Mouse (Mus musculus): Measurements from ENCODE around the gene Klf2. TPM values are rescaled to one million over a fixed set of nuclear protein-coding genes. Genes with fewer than 3 reads are reported as not detected.

Klf2 gene
- total RNA-seq, 2 experiments from 2014 or later: 16.4 to 18.5 TPM

DNA sequence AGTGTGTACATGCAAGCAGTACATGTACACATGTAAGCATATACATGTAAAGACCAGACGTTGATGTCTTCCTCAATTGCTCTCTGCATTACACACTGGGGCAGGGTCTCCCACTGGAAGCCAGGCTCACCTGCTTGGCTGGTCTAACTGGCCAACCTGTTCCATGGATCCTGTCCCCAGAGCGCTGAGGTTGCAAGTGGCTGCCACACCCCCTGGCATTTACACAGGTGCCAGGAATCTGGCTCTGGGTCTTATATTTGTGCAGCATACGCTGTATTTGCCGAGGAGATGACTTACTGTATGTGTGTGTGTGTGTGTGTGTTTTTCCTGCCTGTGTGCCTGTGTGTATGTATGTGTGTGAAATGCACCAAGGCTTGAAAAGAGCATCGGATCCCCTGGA is 11.9 kb upstream of the Klf2 start:
- no peak for DNase-seq

DNA sequence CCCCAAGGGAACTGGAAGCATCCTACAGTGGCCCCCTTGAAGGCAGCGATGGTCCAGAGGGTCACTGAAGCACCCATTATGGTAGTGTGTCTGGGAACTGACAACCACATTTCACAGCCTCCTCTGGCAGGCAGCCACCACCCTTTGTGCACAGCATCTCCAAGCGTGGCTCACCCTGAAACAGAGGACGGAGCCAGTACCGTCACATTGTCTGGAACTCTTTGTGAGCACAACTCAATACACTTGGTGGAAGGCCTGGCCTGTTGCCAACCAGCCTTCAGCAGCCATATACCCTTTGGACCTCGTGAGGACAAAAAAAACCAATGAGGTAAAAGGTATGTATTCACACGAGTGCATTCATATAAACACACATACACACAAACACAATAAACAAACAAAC is 10.6 kb upstream of the Klf2 start:
- DNase-seq: no peak

DNA sequence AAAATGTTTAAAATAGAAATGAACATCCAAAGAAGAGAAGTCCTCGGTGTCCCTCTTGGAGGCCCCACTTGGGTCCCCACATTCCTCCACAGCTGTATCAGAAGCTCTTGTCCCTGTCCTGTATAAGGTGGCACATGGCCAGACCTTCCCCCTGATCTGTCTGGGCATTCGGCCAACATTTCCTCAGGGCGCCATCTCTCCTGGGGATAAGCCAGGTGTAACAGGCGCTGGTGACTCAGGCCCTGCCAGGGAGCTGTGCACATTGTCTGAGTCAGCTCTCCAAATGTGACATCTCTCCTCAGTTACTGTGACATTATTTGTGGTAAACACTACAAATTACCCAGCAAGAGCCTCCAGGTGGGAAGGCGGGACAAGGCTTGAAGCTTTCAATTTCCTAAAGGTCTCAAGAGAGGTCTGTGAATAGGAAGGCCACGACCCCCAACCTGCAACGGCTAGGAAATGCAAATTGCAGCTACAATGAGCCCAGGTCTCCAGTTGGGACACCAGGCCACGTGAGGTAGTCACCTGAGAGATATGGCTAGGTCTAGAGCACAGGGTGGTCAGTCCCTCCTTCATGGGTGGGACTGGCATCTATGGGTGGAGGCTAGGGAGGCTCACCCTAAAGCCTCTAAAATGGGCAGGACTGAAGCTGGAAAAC is 7.9 kb upstream of the Klf2 start:
- peak; percentile 65 to 67 for DNase-seq

DNA sequence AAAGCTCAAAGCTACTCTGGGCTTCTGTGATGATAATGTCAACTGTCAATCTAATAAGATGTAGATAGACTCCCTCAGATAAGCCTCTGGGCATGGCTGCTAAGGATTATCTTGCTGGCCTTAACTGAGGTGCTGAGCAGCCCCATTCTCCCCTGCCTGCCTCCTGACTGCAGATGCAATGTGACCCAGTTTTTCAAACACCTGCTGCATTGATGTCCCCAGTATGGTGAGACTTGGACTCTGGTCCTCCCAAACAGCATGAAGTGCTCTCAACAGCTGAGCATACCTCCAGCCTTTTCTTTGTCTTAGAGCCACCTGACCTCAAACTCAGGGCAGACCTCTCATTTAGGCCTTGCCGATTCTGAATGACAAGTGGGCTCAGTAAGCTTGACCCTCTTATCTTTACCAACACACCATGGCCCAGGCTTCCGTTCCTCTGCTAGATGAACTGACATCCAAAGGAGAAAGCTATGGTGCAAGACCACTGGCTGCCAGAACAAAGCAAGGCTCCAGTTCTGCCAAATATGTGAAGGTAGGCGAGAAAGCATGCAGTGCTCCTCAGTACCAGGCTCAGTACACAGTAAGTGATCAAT is 5.8 kb upstream of the Klf2 start:
- DNase-seq: no peak

GRCm38 (mm10) chr8:72316053-72316695 is 2.7 kb upstream of the Klf2 start:
- no peak for DNase-seq

DNA sequence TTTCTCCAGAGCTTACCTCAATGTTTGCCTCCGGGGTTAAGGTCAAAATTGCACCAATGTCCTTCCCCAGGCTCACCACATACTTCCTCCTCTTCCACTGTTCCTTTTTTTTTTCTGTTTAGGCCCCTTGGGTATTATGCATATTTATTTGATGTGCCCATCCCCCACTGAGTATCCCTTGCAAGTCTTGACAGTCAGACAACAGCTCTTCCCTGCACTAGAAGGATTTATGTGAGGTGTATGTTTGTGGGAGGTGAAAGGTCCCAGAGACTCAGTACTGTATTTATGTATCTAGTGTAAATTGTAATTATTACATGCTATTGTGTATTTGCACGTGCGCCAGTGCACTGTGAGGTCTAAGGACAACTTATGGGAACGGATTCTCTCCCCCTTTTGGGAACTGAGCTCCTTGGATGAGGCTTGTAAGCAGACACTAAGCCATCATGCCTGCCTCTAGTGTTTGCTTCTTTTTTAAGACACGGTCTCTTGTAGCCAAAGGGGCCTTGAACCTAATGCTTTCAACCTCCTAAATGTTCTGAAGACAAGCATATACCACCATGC is 1.0 kb upstream of the Klf2 start:
- DNase-seq: no peak

DNA sequence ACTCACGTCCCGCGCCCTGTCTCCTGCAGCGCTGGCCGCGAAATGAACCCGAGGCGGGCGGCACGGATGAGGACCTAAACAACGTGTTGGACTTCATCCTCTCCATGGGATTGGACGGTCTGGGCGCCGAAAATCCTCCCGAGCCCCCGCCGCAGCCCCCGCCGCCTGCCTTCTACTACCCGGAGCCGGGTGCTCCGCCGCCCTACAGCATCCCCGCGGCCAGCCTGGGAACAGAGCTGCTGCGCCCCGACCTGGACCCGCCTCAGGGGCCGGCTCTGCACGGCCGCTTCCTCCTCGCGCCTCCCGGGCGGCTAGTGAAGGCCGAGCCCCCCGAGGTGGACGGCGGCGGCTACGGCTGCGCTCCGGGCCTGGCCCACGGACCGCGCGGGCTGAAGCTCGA is 564 bp downstream of the Klf2 start:
- DNase-seq: no peak

DNA sequence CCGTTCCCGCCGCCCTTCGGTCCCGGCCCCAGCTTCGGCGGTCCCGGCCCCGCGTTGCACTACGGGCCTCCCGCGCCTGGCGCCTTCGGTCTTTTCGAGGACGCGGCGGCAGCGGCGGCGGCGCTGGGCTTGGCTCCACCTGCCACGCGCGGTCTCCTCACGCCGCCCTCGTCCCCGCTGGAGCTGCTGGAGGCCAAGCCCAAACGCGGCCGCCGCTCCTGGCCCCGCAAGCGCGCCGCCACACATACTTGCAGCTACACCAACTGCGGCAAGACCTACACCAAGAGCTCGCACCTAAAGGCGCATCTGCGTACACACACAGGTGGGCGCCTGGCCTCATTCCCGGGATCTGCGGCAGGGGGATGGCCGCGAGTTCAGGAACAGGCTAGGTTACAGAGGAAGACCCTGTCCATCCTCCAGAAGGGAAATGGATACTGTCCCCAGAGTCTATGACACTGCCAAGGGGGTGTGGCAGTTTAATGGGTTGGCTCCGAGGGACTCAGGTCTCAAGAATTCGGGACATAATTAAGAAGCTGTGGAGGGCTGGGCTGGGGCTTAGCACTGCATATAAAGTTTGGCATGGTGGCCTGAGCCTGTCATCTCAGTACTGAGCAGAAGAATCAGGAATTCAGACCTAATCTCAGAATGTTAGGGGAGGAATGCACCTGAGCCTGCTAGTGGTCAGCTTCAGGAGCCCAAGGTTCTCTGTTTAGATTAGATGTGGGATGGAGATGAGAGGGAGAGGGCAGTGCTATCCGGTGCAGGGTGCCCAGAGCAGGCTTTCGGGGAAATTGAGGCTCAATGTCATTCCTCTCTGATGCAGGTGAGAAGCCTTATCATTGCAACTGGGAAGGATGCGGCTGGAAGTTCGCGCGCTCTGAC is 1.3 kb downstream of the Klf2 start:
- no peak for DNase-seq

DNA sequence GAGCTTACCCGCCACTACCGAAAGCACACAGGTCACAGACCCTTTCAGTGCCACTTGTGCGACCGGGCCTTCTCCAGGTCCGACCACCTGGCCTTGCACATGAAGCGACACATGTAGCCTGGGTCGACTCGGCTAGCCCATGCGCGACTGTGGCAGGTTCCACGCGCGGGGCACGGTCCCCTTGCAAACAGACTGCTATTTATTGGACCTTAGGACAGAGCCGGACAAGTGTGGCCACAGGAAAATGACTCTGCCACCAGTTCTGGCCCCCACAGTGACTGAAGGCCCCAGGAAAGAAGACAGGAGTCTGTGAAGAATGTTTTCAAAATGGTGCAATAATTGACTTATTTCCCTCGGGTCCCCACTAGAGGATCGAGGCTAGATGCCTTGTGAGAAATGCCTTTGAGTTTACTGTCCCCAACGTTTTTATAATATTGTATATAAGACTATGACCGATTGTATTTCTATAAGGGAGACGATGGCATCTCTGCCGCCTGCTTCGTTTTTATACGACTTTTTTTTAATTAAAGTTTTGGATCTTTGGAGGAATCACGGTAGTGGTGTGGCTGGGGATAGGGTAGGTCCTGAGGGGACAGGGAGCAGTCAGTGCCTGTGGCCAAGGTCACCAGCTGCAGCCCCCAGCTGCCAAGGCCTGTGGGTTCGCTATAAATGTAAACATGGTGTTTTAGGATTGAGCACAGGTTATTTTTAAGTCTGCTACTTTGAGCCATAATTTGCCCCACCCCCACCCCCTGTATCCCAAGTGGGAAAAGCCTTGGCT is 2.2 kb downstream of the Klf2 start:
- DNase-seq: no peak

- no peak for DNase-seq
Observed at GRCm38 (mm10) chr8:72321635-72322441, 3.0 kb downstream of the Klf2 start.

DNA sequence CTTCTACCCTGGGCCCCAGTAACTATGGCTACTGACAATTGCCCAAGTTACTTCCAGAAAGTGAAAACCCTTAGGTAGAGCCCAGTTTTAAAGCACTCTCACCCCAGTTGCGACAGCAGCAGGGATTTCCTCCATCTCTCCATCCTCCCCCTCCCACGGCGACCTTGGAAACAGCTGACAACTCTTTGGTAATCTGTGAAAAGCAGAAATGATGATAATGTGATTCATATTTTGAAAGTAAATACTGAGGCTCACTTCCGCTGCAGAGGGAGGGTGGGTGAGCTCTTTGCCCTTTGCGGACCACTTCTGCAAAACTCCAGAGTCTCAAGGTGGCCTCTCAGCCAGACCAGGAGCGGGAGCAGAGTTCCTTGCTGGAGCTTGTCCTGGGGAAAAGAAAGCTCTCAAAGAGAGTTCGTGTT is 3.6 kb downstream of the Klf2 start:
- DNase-seq: no peak

DNA sequence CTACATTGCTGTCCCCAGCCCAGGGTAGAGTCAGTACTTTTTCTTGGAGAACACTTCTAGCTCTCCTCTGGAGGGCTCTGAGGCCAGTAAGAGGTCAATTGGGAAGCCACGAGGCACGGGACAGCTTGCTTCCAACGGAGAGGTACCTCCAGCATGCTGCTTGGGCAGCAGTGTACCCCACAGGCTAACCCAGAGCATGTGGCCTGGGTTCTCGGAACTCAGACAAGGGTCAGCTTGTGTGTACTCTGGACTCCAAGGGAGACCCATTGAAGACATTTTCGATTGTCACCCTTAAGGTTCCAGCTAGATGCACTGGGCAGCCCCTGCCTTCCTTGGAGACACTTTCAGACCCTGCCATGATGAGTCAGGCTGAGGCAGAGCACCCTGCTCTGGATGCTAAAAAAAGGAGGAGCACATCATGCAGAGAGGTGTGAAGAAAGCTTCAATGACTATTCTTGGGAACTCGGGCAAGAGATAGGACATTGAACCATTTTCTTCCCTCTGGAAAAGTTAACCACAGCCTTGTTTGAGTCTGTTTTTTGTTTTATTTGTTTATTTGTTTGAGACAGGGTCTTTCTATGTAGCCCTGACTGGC is 4.4 kb downstream of the Klf2 start:
- DNase-seq: no peak

GRCm38 (mm10) chr8:72324036-72324706 is 5.3 kb downstream of the Klf2 start:
- DNase-seq: no peak

- DNase-seq: no peak
Observed at GRCm38 (mm10) chr8:72324708-72325107, 5.9 kb downstream of the Klf2 start.

DNA sequence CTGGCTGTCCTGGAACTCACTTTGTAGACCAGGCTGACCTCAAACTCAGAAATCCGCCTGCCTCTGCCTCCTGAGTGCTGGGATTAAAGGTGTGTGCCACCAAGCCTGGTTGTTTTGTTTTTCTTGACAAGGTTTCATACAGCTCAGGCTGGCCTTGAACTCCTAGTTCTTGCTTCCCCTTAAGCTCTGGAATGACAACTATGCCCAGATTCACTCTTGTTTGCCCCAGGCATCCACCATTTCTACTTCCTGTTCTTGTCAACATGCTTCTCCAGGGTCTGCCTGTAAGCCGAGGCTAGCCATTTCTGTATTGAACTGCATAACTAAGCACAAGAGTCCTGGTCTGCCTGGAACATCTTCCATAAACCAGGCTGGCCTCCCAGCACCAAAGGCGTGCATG is 10.3 kb downstream of the Klf2 start:
- no peak for DNase-seq

- no peak for DNase-seq
Observed at GRCm38 (mm10) chr8:72330806-72331516, 12.1 kb downstream of the Klf2 start.

- no peak for DNase-seq
Observed at GRCm38 (mm10) chr8:72331631-72332030, 12.8 kb downstream of the Klf2 start.

DNA sequence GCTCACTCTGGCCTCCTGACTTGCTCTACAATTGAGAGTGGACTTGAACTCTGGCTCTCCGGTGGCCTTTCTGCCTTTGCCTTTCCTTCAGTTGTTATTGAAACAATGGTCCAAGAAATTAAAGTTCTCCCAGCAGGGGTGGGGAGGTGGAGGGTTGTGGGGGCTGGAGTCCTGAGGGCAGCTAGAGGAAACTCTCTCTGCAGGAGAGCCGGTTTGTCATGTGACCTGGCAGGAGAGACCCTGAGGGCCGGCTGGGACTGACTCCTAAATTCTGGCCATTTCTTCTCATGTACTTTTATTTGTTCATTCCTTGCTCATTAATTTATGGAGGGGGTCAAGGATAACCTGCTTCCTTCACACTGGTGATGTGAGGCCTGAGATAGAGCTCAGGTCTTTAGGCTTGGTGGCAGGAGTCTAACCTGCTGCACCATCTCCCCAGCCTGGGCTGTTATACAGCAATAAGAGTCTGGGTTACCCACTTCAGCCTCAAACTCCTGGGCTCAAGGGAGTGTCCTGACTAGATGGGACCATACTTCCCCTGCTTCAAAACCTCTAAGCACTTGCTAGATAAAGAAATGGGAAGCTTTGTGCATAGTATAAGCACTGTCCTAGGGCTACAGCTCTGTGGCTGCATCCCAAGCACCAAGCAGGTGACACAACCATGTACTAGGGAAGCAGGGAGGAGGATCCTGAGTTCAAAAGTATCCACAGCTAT is 14.8 kb downstream of the Klf2 start:
- DNase-seq: no peak

Measured in layer of hippocampus, postnatal 36 days (tissue).